Mouse (Mus musculus) embryonic facial prominence, embryonic 15.5 days (tissue): ENCODE results near the gene 2300009A05Rik. TPM values are rescaled to one million over a fixed set of nuclear protein-coding genes. Genes with fewer than 3 reads are reported as not detected.

ENCODE experiments used
- ATAC-seq: fragments of 200-750 bp; cut with Nextera tagmentation; 2 replicates; pipeline ENCODE4 v1.8.0; 2017; ENCODE audit warnings: low read depth, moderate TSS enrichment; ENCODE audit not compliant: insufficient number of reproducible peaks, low FRiP score, low TSS enrichment
- H3K27ac ChIP-seq: fragments of 300-500 bp; sonication (generic); replicated peaks from 2 replicates; pipeline ENCODE4 v1.5.1; 2015; ENCODE audit warnings: mild to moderate bottlenecking, inconsistent platforms
- H3K27me3 ChIP-seq: fragments of 300-500 bp; sonication (generic); 2 replicates; pipeline ENCODE4 v1.6.1; 2015; ENCODE audit warnings: inconsistent platforms
- H3K36me3 ChIP-seq: fragments of 300-500 bp; sonication (generic); 2 replicates; pipeline ENCODE4 v1.6.1; 2015; ENCODE audit warnings: mild to moderate bottlenecking, inconsistent platforms
- H3K4me1 ChIP-seq: fragments of 300-500 bp; sonication (generic); 2 replicates; pipeline ENCODE4 v1.6.1; 2015; ENCODE audit warnings: inconsistent platforms
- H3K4me2 ChIP-seq: fragments of 300-500 bp; sonication (generic); replicated peaks from 2 replicates; pipeline ENCODE4 v1.6.1; 2015; ENCODE audit warnings: mild to moderate bottlenecking, inconsistent platforms
- H3K4me3 ChIP-seq: fragments of 300-500 bp; sonication (generic); replicated peaks from 2 replicates; pipeline ENCODE4 v1.5.1; 2015; ENCODE audit warnings: mild to moderate bottlenecking, inconsistent platforms
- H3K9ac ChIP-seq: fragments of 300-500 bp; sonication (generic); 2 replicates; pipeline ENCODE4 v1.6.1; 2015; ENCODE audit warnings: inconsistent platforms
- H3K9me3 ChIP-seq: fragments of 300-500 bp; sonication (generic); replicated peaks from 2 replicates; pipeline ENCODE4 v1.6.1; 2016; ENCODE audit warnings: inconsistent platforms
- WGBS: fragments of 180-500 bp; shearing (Covaris S2); methylation state at CpG from one replicate; pipeline ENCODE4 v1.1.7; 2015; 5-methylcytosine and 5-hydroxymethylcytosine counted together
- polyA plus RNA-seq: library from polyadenylated mRNA; unstranded; fragments of >200 nt; fragmentation: Nextera tagmentation; extraction: Ambion mirVana; gene quantifications from 2 replicates; pipeline ENCODE4 v1.2.1, GENCODE M21; 2015

2300009A05Rik gene
- polyA plus RNA-seq, 1 experiment from 2014 or later = 39.3 TPM

DNA sequence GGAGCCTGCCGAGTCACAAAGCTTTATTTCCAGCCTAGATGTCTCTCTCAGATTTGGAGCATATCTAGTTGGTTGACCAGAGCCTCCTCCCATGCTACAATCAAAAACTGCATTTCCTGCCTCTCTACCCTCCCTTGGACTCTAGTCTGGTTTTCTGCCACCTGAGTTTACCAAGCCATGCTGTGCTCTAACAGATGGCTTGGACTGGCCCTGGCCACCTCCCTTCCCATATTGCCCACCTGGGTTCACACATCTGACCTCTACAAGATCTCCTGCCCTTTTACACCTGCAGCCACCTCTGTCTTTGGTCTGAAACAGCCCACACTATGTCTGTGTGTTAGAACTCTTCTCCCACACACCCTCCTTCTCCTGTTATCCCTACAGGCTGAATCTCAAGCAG is 50.9 kb downstream of the 2300009A05Rik start:
- no peak overlapping the region for H3K9ac ChIP-seq
- no peak overlapping the region for H3K27ac ChIP-seq
- H3K4me3 ChIP-seq = no peak overlapping the region
- peaks cover 4% of the 10 kb centered on the region; the same call in 1 of the 2 replicates for H3K4me1 ChIP-seq
- no peak overlapping the region for H3K4me2 ChIP-seq
- H3K27me3 ChIP-seq = no peaks in the 10 kb centered on the region
- no peaks in the 10 kb centered on the region for H3K9me3 ChIP-seq
- no peak for ATAC-seq
- WGBS = 64% methylated on average over 1 of the region's 1 CpGs
- no peaks in the 10 kb centered on the region for H3K36me3 ChIP-seq

DNA sequence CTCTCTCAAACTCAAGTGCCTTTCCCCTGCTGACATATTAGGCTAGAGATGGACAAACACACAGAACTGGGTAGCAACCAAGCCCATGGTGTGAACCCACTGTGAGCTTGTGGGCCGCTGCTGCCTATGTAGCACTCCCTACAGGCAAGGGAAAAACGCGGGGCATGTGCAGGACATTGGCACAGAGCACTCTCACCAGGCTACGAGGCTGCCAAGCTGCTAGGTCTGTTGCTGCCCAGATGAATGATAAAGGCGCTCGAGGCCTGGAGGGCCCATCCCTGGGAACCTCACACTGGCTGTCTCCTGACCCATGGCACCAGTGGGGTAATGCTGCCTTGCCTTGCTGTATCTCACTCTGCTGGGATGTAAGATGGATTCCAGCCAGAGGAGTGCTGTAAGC is 53.0 kb downstream of the 2300009A05Rik start:
- peaks cover 4% of the 10 kb centered on the region; the same call in 1 of the 2 replicates for H3K4me1 ChIP-seq
- H3K4me2 ChIP-seq = no peak overlapping the region
- H3K27me3 ChIP-seq = no peaks in the 10 kb centered on the region
- H3K9me3 ChIP-seq = no peaks in the 10 kb centered on the region
- WGBS = 82% methylated on average over 6 of the region's 6 CpGs
- no peak overlapping the region for H3K4me3 ChIP-seq
- ATAC-seq = no peak
- H3K9ac ChIP-seq = no peak overlapping the region
- H3K27ac ChIP-seq = no peak overlapping the region
- peaks cover 8% of the 10 kb centered on the region; the same call in 1 of the 2 replicates for H3K36me3 ChIP-seq

Other genes with a start within 250 kb of the 2300009A05Rik start
- gene Map2k5, start 21.3 kb downstream of the 2300009A05Rik start, polyA plus RNA-seq = 31.7 and 33.3 TPM in 2 replicates
- 0.21 and 0.60 TPM in 2 replicates for gene Iqch, start 203.2 kb upstream of the 2300009A05Rik start, polyA plus RNA-seq
- gene Aagab, start 203.4 kb upstream of the 2300009A05Rik start, polyA plus RNA-seq = 30.3 and 33.0 TPM in 2 replicates